Mouse (Mus musculus) megakaryocyte, embryonic 14.5 days (primary cell): ENCODE data around the gene Mtus2.

Source experiments
- FLI1 ChIP-seq: IDR thresholded peaks from 2 replicates; pipeline ENCODE4 v1.6.1; 2012; ENCODE audit warnings: low read length, inconsistent platforms, mixed read lengths
- GATA1 ChIP-seq: IDR thresholded peaks from 3 replicates; pipeline ENCODE4 v1.6.1; 2012; ENCODE audit warnings: mixed read lengths, low read length, inconsistent platforms, borderline replicate concordance

GRCm38 (mm10) chr5:148175091-148175490 lies 218.0 kb downstream of the Mtus2 start:
- TF ChIP-seq FLI1 (no peak), GATA1 (no peak)
